Mouse (Mus musculus) embryo, embryonic 11 days (tissue): ENCODE data around the gene Zfp335.
A peak's percentile ranks its signal among the peaks of the same experiment; 100 is the strongest.

ENCODE experiments used
- DNase-seq: peaks from one replicate; pipeline ENCODE4 v3.0.0-alpha.2; 2015

Zfp335 gene

GRCm38 (mm10) chr2:164911086-164912048 lies at the start of gene Zfp335:
TSS of gene Zfp335 (minus strand) at chr2:164911757.
- DNase-seq: peak; percentile 97

GRCm38 (mm10) chr2:164960716-164961441 lies 49.3 kb upstream of the Zfp335 start, which contains the start of gene Slc12a5:
TSS of gene Slc12a5 (plus strand) at chr2:164960802.
- peak; percentile 92 for DNase-seq

- DNase-seq: no peak
Observed at GRCm38 (mm10) chr2:164957548-164958315, 46.2 kb upstream of the Zfp335 start.

- no peak for DNase-seq
Observed at GRCm38 (mm10) chr2:164956195-164956594, 44.6 kb upstream of the Zfp335 start.

GRCm38 (mm10) chr2:164955725-164956124 lies 44.2 kb upstream of the Zfp335 start:
- no peak for DNase-seq

- DNase-seq: peak; percentile 88
Observed at GRCm38 (mm10) chr2:164953224-164953623, 41.7 kb upstream of the Zfp335 start.

- DNase-seq: no peak
Observed at GRCm38 (mm10) chr2:164952448-164952847, 40.9 kb upstream of the Zfp335 start.

- DNase-seq: no peak
Observed at GRCm38 (mm10) chr2:164951745-164952144, 40.2 kb upstream of the Zfp335 start.

GRCm38 (mm10) chr2:164950501-164950900 lies 38.9 kb upstream of the Zfp335 start:
- no peak for DNase-seq

- DNase-seq: no peak
Observed at GRCm38 (mm10) chr2:164948962-164949361, 37.4 kb upstream of the Zfp335 start.

GRCm38 (mm10) chr2:164947930-164948329 lies 36.4 kb upstream of the Zfp335 start:
- no peak for DNase-seq

GRCm38 (mm10) chr2:164947506-164947905 lies 35.9 kb upstream of the Zfp335 start:
- no peak for DNase-seq

- DNase-seq: peak; percentile 14
Observed at GRCm38 (mm10) chr2:164942692-164943290, 31.2 kb upstream of the Zfp335 start.

- DNase-seq: peak; percentile 67
Observed at GRCm38 (mm10) chr2:164940140-164940830, 28.7 kb upstream of the Zfp335 start, which contains the start of gene Mmp9. TSS of gene Mmp9 (plus strand) at chr2:164940780.

- no peak for DNase-seq
Observed at GRCm38 (mm10) chr2:164939106-164939505, 27.5 kb upstream of the Zfp335 start.

GRCm38 (mm10) chr2:164938146-164939091 lies 26.9 kb upstream of the Zfp335 start:
- peak; percentile 67 for DNase-seq

GRCm38 (mm10) chr2:164935991-164936390 lies 24.4 kb upstream of the Zfp335 start:
- no peak for DNase-seq

- peak; percentile 23 for DNase-seq
Observed at GRCm38 (mm10) chr2:164933534-164933933, 22.0 kb upstream of the Zfp335 start.

GRCm38 (mm10) chr2:164930706-164931581 lies 19.4 kb upstream of the Zfp335 start:
- peak; percentile 18 for DNase-seq
